Mouse (Mus musculus): ENCODE data around the gene Epyc.

DNA sequence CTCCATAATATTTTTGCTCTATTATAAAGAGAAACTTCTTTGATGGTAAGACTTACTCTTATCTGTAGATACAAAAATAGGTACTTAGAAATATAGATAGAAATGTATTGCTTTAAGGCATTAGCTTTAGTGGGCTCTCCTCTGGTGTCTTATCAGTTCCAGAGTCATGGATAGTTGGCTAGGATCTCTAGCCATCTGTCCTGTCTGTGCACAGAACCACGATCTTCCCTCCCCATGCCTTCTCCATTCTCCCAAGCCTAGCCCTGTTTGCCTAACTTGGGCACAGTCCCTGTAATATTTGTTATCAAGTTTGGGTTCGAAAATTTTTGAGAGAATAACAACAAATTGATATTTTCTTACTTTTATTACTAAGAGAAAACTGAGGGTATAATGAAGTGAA lies 29.4 kb downstream of the Epyc start:
- TF ChIP-seq POLR2A (IDR thresholded peaks at IDR 0.05; ENCODE audit: extremely low read depth, insufficient read depth, low read length) (no peak), CTCF (IDR thresholded peaks at IDR 0.05; ENCODE audit: low read depth, low read length) (no peak)
